Mouse (Mus musculus): ENCODE measurements around the gene Gstp2. TPM values are rescaled to one million over a fixed set of nuclear protein-coding genes. Genes with fewer than 3 reads are reported as not detected.
"Not testable (repeated sequence)": the region's sequence is repeated elsewhere in the genome, so short reads cannot be mapped to it uniquely, and the experiment has no call there.

Gstp2 gene
- polyA plus RNA-seq, 1 experiment from 2014 or later: 1.2 TPM

- no peaks in the 10 kb centered on the region for H3K4me1 ChIP-seq
- WGBS: 70% methylated on average over 15 of the region's 15 CpGs
- H3K9ac ChIP-seq: no peak overlapping the region
- H3K4me2 ChIP-seq: no peak overlapping the region
- no peak overlapping the region for H3K4me3 ChIP-seq
- H3K27ac ChIP-seq: no peak overlapping the region
- no peaks in the 10 kb centered on the region for H3K36me3 ChIP-seq
- no peak for ATAC-seq (ENCODE audit: insufficient number of reproducible peaks, insufficient read depth, low FRiP score, low TSS enrichment, low read depth)
- H3K9me3 ChIP-seq: no peaks in the 10 kb centered on the region
- no peaks in the 10 kb centered on the region; the same call in 1 of the 2 replicates for H3K27me3 ChIP-seq
Measured at GRCm38 (mm10) chr19:4070311-4070710, 24.5 kb upstream of the Gstp2 start.

DNA sequence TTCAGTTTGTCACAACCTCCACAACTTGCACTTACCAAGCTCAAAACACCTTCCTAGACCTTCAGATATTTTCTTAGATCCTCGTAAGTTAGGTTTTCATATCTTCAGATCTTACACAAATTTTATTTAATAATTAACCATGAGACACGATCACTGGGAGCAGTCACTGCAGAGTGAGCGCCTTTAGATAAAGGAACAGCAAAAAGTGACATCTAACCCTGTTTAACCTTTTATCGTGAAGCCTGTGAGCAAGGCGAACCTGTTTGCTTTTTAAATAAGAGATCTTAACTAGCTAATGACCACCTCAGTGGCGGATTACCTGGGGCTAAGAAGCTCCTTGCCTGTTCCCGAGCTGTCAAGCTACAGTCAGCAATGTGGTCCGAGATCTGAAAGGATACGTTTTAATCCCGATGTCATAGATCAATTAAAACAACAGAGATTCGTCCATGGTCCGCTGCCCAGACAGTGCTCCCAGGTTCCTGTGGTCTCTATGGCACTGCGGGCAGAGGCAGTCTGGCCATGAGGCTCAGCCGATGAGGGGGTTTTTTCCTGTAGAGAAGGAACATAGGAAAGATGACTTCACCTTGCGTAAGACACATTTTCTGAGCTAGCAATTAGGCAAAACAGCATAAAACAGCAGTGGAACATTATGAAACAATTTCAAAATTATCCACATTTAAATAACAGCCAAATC is 23.0 kb upstream of the Gstp2 start:
- Histone ChIP-seq H3K4me2 (no peak overlapping the region), H3K27ac (no peak overlapping the region), H3K36me3 (no peaks in the 10 kb centered on the region), H3K4me3 (no peak overlapping the region), H3K4me1 (no peaks in the 10 kb centered on the region), H3K9ac (no peak overlapping the region), H3K9me3 (no peaks in the 10 kb centered on the region), H3K27me3 (no peaks in the 10 kb centered on the region; the same call in 1 of the 2 replicates)
- no peak for ATAC-seq (ENCODE audit: insufficient number of reproducible peaks, insufficient read depth, low FRiP score, low TSS enrichment, low read depth)
- WGBS: 56% methylated on average over 15 of the region's 15 CpGs

DNA sequence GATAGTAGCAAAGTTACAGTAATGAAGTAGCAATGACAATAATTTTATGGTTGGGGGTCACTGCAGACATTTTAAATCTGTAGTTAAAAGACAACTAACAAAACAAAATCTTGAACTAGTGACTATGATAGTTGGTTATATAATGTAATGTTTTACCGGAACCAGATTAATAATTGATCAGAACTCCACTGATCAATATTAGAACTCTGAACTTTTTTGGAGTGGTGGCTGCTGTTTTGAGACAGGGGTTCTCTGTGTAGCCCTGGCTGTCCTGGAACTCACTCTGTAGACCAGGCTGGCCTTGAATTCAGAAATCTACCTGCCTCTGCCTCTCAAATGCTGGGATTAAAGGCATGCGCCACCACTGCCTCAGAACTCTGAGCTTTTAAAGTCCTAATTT is 22.4 kb upstream of the Gstp2 start:
- not testable (repeated sequence) for ATAC-seq (ENCODE audit: insufficient number of reproducible peaks, insufficient read depth, low FRiP score, low TSS enrichment, low read depth); H3K9ac ChIP-seq; H3K27ac ChIP-seq; H3K4me2 ChIP-seq; H3K4me3 ChIP-seq; H3K9me3 ChIP-seq; H3K36me3 ChIP-seq; H3K27me3 ChIP-seq; H3K4me1 ChIP-seq
- WGBS: 92% methylated on average over 2 of the region's 2 CpGs

- Histone ChIP-seq H3K4me2 (no peak overlapping the region), H3K36me3 (no peaks in the 10 kb centered on the region), H3K9me3 (no peaks in the 10 kb centered on the region), H3K27me3 (no peaks in the 10 kb centered on the region; the same call in 1 of the 2 replicates), H3K9ac (no peak overlapping the region), H3K4me3 (no peak overlapping the region), H3K27ac (no peak overlapping the region), H3K4me1 (no peaks in the 10 kb centered on the region)
- ATAC-seq (ENCODE audit: insufficient number of reproducible peaks, insufficient read depth, low FRiP score, low TSS enrichment, low read depth): no peak
Measured at GRCm38 (mm10) chr19:4066877-4067276, 21.1 kb upstream of the Gstp2 start.

DNA sequence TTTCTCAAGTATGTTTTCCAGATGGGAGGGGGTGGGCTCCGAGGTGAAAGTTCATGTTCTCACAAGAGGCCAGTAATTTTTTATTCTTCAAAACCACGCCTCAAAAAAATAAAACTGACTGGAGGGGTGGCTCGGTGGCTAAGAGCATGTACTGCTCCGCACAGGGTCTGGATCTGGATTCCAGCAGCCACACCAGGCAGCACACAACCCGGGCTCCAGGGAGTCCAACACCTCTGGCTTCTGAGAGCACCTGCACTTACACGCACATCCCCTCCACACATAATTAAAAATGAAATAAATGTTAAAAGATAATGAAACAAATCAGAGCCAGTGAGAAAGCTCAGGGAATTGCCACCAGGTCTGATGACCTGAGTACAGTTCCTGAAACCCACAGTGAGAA is 20.5 kb upstream of the Gstp2 start:
- no peaks in the 10 kb centered on the region for H3K9me3 ChIP-seq
- no peaks in the 10 kb centered on the region for H3K4me1 ChIP-seq
- no peak overlapping the region for H3K27ac ChIP-seq
- H3K27me3 ChIP-seq: no peaks in the 10 kb centered on the region; the same call in 1 of the 2 replicates
- H3K4me2 ChIP-seq: no peak overlapping the region
- no peaks in the 10 kb centered on the region for H3K36me3 ChIP-seq
- no peak for ATAC-seq (ENCODE audit: insufficient number of reproducible peaks, insufficient read depth, low FRiP score, low TSS enrichment, low read depth)
- H3K9ac ChIP-seq: no peak overlapping the region
- H3K4me3 ChIP-seq: no peak overlapping the region
- WGBS: 81% methylated on average over 6 of the region's 6 CpGs

DNA sequence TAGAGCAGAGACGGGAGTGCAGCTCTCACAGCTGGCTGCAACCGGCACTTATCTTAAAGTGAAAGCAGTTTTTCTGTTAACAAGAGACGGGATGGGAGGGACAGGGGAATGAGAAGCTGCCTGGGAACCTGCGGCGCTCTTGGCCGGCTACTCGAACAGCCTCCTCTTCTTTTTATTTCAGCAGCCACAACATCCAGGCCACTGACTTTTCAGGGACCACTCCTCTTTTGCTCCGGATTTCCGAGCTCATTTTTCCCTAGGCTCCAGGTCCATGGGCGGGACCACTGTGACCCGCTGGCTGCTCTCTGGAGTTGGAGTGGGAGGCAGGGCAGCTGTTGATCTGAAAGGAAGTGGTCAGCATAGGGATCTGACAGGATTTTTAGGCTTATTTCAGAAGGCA is 18.7 kb upstream of the Gstp2 start:
- H3K4me2 ChIP-seq; H3K4me1 ChIP-seq; H3K27me3 ChIP-seq; H3K9me3 ChIP-seq; H3K36me3 ChIP-seq; H3K9ac ChIP-seq; H3K27ac ChIP-seq; ATAC-seq (ENCODE audit: insufficient number of reproducible peaks, insufficient read depth, low FRiP score, low TSS enrichment, low read depth); H3K4me3 ChIP-seq: not testable (repeated sequence)
- WGBS: 50% methylated on average over 7 of the region's 11 CpGs

- WGBS: 70% methylated on average over 4 of the region's 4 CpGs
Measured at GRCm38 (mm10) chr19:4063357-4063756, 17.5 kb upstream of the Gstp2 start.

DNA sequence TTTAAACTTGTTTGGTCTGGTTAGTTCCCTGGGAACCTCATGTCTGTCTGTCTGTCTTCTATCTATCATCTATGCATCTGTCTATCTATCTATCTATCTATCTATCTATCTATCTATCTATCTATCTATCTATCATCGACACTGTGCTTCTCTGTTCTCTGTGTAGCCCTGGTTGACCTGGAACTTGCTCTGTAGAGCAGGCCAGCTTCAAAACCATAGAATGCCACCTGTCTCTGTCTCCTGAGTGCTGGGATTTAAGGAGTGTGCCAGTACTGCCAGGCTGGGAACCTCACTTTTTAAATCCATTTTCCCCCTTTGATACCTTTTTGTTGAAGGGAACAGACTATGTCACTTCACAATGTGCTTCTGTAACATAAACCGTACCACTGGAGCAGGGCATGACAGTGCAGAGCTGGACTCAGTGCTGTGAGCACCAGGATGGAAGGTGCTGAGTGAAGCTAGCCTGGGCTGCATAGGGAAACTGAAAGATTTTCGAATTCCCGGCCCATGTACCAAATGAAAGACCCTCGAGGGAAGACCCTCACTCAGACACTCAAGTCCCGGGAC is 15.2 kb upstream of the Gstp2 start:
- Histone ChIP-seq H3K36me3 (no peaks in the 10 kb centered on the region), H3K9me3 (no peaks in the 10 kb centered on the region), H3K27ac (no peak overlapping the region), H3K9ac (no peak overlapping the region), H3K4me3 (no peak overlapping the region), H3K27me3 (no peaks in the 10 kb centered on the region), H3K4me1 (no peaks in the 10 kb centered on the region), H3K4me2 (no peak overlapping the region)
- no peak for ATAC-seq (ENCODE audit: insufficient number of reproducible peaks, insufficient read depth, low FRiP score, low TSS enrichment, low read depth)
- 87% methylated on average over 6 of the region's 6 CpGs for WGBS

More at GRCm38 (mm10) chr19:4063357-4063756, 17.5 kb upstream of the Gstp2 start:
- not testable (repeated sequence) for H3K9me3 ChIP-seq; H3K4me3 ChIP-seq; H3K4me2 ChIP-seq; H3K27ac ChIP-seq; H3K4me1 ChIP-seq; ATAC-seq (ENCODE audit: insufficient number of reproducible peaks, insufficient read depth, low FRiP score, low TSS enrichment, low read depth); H3K9ac ChIP-seq; H3K27me3 ChIP-seq; H3K36me3 ChIP-seq

GRCm38 (mm10) chr19:4060044-4060898 is 14.4 kb upstream of the Gstp2 start:
- not testable (repeated sequence) for H3K9ac ChIP-seq; H3K27ac ChIP-seq; ATAC-seq (ENCODE audit: insufficient number of reproducible peaks, insufficient read depth, low FRiP score, low TSS enrichment, low read depth); H3K9me3 ChIP-seq; H3K4me2 ChIP-seq; H3K27me3 ChIP-seq; H3K36me3 ChIP-seq; H3K4me3 ChIP-seq; H3K4me1 ChIP-seq
- 88% methylated on average over 8 of the region's 8 CpGs for WGBS

DNA sequence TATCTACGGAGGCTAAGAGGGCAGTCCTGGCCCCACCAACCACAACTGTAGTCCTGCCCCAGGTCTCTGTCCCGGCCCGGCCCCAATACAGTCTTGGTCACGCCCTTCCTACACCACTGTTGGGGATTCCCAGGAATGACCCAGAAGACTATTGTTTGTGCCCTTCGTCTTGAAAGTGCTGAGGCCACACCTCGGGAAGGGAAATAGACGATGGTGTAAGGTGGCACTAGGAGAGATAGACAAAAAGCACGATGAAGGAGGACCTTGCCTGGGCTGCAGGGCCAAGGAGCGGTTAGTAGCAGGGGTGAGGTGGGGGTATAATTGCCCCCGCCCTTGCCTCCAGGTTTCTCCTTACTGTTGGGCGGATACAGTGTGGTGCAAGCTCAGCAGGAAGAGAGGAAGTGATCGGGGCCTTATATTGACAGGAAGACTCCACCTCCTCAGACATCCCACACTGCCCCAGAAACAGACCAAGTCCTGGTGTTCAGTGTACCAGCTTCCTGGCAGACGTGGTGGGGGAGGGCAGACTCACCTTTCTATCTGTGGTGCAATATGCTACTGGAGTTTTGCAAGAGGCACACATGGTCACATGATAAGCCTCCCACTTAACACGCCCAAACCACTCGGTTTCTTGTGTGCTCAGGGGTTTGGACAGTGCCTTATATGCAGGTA is 13.4 kb upstream of the Gstp2 start, which contains the start of gene Gstp3:
Gene Gstp3, minus strand, starts transcription at position 501 of the 672 bp plus-strand sequence.
- no peaks in the 10 kb centered on the region for H3K4me1 ChIP-seq
- no peak within 1 kb of the TSS for H3K9ac ChIP-seq
- H3K27ac ChIP-seq: no peak within 1 kb of the TSS
- H3K4me3 ChIP-seq: no peak within 1 kb of the TSS
- H3K4me2 ChIP-seq: no peak within 1 kb of the TSS
- WGBS: 81% methylated on average over 15 of the region's 15 CpGs
- H3K9me3 ChIP-seq: no peaks in the 10 kb centered on the region
- no peaks in the 10 kb centered on the region for H3K27me3 ChIP-seq
- no peaks in the 10 kb centered on the region for H3K36me3 ChIP-seq
- ATAC-seq (ENCODE audit: insufficient number of reproducible peaks, insufficient read depth, low FRiP score, low TSS enrichment, low read depth): no peak

DNA sequence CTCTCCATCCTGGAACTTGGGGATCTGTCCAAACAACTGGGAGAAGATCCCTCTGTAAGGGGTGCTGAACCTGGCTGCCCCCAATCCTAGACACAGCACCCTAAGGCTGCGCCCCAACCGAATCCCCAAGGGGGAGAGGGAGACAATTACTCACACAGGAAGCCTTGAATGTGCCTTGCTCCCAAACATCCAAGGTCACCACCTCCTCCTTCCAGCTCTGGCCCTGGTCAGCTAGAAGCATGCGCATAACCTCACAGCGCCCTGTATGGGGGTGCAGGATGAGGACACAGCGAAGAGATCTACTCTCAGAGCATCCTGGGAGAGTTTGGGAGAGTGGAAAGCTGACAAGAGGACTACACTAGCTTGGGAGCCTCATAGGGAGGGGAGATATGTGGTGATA is 12.8 kb upstream of the Gstp2 start:
- H3K36me3 ChIP-seq: no peaks in the 10 kb centered on the region
- WGBS: 93% methylated on average over 5 of the region's 5 CpGs
- ATAC-seq (ENCODE audit: insufficient number of reproducible peaks, insufficient read depth, low FRiP score, low TSS enrichment, low read depth): no peak
- no peak overlapping the region for H3K4me2 ChIP-seq
- no peaks in the 10 kb centered on the region for H3K9me3 ChIP-seq
- no peak overlapping the region for H3K4me3 ChIP-seq
- no peak overlapping the region for H3K9ac ChIP-seq
- H3K27ac ChIP-seq: no peak overlapping the region
- H3K4me1 ChIP-seq: no peaks in the 10 kb centered on the region
- no peaks in the 10 kb centered on the region for H3K27me3 ChIP-seq
